Mouse (Mus musculus) lung, embryonic 14.5 days (tissue): ENCODE results near the gene Agl. TPM values are rescaled to one million over a fixed set of nuclear protein-coding genes. Genes with fewer than 3 reads are reported as not detected.
A peak's percentile ranks its signal among the peaks of the same experiment; 100 is the strongest.

Source experiments
- ATAC-seq: fragments of 200-750 bp; cut with Nextera tagmentation; 2 replicates; pipeline ENCODE4 v1.8.0; 2017; ENCODE audit warnings: mild to moderate bottlenecking, moderate TSS enrichment, moderate library complexity; ENCODE audit not compliant: insufficient read depth
- DNase-seq: peaks from one replicate; pipeline ENCODE4 v3.0.0-alpha.2; 2015
- H3K27ac ChIP-seq: fragments of 300-500 bp; sonication (generic); 2 replicates; pipeline ENCODE4 v1.5.1; 2014; ENCODE audit warnings: low read depth, mild to moderate bottlenecking, moderate library complexity
- H3K27me3 ChIP-seq: fragments of 300-500 bp; sonication (generic); 2 replicates; pipeline ENCODE4 v1.6.1; 2014; ENCODE audit warnings: low read length, control low read depth; ENCODE audit not compliant: insufficient read depth
- H3K36me3 ChIP-seq: fragments of 300-500 bp; sonication (generic); 2 replicates; pipeline ENCODE4 v1.6.1; 2014; ENCODE audit warnings: control low read depth; ENCODE audit not compliant: insufficient read depth
- H3K4me1 ChIP-seq: fragments of 300-500 bp; sonication (generic); 2 replicates; pipeline ENCODE4 v1.6.1; 2014; ENCODE audit warnings: antibody characterized with exemption, control low read depth; ENCODE audit not compliant: insufficient read depth
- H3K4me2 ChIP-seq: fragments of 300-500 bp; sonication (generic); 2 replicates; pipeline ENCODE4 v1.6.1; 2014; ENCODE audit warnings: mild to moderate bottlenecking
- H3K4me3 ChIP-seq: fragments of 300-500 bp; sonication (generic); 2 replicates; pipeline ENCODE4 v1.5.1; 2014; ENCODE audit warnings: low read depth, low read length
- H3K9ac ChIP-seq: fragments of 300-500 bp; sonication (generic); 2 replicates; pipeline ENCODE4 v1.6.1; 2014
- H3K9me3 ChIP-seq: fragments of 300-500 bp; sonication (generic); 2 replicates; pipeline ENCODE4 v1.6.1; 2016; ENCODE audit warnings: low read depth, low read length, control low read depth
- CTCF ChIP-seq: IDR thresholded peaks from 2 replicates; pipeline ENCODE4 v1.5.1; 2016; ENCODE audit warnings: antibody characterized with exemption, low read depth
- WGBS: fragments of 180-500 bp; shearing (Covaris S2); extraction: QIAGEN DNeasy Blood & Tissue Kit; methylation state at CpG from one replicate; pipeline ENCODE4 v1.1.7; 2014; 5-methylcytosine and 5-hydroxymethylcytosine counted together
- polyA plus RNA-seq: library from polyadenylated mRNA; unstranded; fragments of >200 nt; fragmentation: Nextera tagmentation; extraction: Ambion mirVana; gene quantifications from 2 replicates; pipeline ENCODE4 v1.2.1, GENCODE M21; 2014

The Agl gene
- polyA plus RNA-seq, 1 experiment from 2014 or later, result 12.1 TPM

GRCm38 (mm10) chr3:116805866-116806265, 2.1 kb downstream of the Agl start:
- Histone ChIP-seq H3K4me2 (no peak overlapping the region; the same call in 1 of the 2 replicates), H3K4me1 (peaks cover 3% of the 10 kb centered on the region; the same call in 1 of the 2 replicates), H3K27ac (no peak overlapping the region), H3K27me3 (no peaks in the 10 kb centered on the region), H3K4me3 (no peak overlapping the region), H3K9me3 (no peaks in the 10 kb centered on the region), H3K36me3 (peaks cover 7% of the 10 kb centered on the region; the same call in 1 of the 2 replicates), H3K9ac (no peak overlapping the region)
- ATAC-seq, result no peak
- no peak for TF ChIP-seq CTCF
- 86% methylated on average over 3 of the region's 3 CpGs for WGBS
- DNase-seq, result no peak

GRCm38 (mm10) chr3:116804746-116805285, 3.1 kb downstream of the Agl start:
- H3K27ac ChIP-seq, result no peak overlapping the region
- no peak overlapping the region for H3K4me2 ChIP-seq
- DNase-seq (no peak), ATAC-seq (no peak)
- WGBS, result 53% methylated on average over 6 of the region's 6 CpGs
- H3K36me3 ChIP-seq, result peaks cover 7% of the 10 kb centered on the region; the same call in 1 of the 2 replicates
- H3K4me3 ChIP-seq, result no peak overlapping the region
- no peaks in the 10 kb centered on the region for H3K9me3 ChIP-seq
- H3K9ac ChIP-seq, result no peak overlapping the region
- no peaks in the 10 kb centered on the region for H3K27me3 ChIP-seq
- peaks cover 3% of the 10 kb centered on the region; the same call in 1 of the 2 replicates for H3K4me1 ChIP-seq
- TF ChIP-seq CTCF, result no peak

- Histone ChIP-seq H3K36me3 (peaks cover 7% of the 10 kb centered on the region; the same call in 1 of the 2 replicates), H3K27me3 (no peaks in the 10 kb centered on the region), H3K4me2 (no peak overlapping the region), H3K4me3 (no peak overlapping the region), H3K4me1 (no peaks in the 10 kb centered on the region), H3K9ac (no peak overlapping the region), H3K27ac (no peak overlapping the region), H3K9me3 (no peaks in the 10 kb centered on the region)
- WGBS, result 29% methylated on average over 8 of the region's 8 CpGs
- no peak for TF ChIP-seq CTCF
- no peak for DNase-seq
- ATAC-seq, result no peak
Measured at GRCm38 (mm10) chr3:116801755-116802154, 6.2 kb downstream of the Agl start.

GRCm38 (mm10) chr3:116798821-116799510, 9.0 kb downstream of the Agl start:
- no peak overlapping the region for H3K4me3 ChIP-seq
- H3K27me3 ChIP-seq, result no peaks in the 10 kb centered on the region
- H3K36me3 ChIP-seq, result peaks cover 7% of the 10 kb centered on the region; the same call in 1 of the 2 replicates
- ATAC-seq (peak; percentile 58; the same call in 1 of the 2 replicates), DNase-seq (peak; percentile 12)
- H3K27ac ChIP-seq, result no peak overlapping the region
- H3K9ac ChIP-seq, result no peak overlapping the region
- H3K4me1 ChIP-seq, result no peaks in the 10 kb centered on the region
- no peak overlapping the region for H3K4me2 ChIP-seq
- no peaks in the 10 kb centered on the region for H3K9me3 ChIP-seq
- no peak for TF ChIP-seq CTCF
- WGBS, result 56% methylated on average over 4 of the region's 4 CpGs

- ATAC-seq (no peak), DNase-seq (no peak)
- H3K36me3 ChIP-seq, result peaks cover 40% of the 10 kb centered on the region
- H3K9me3 ChIP-seq, result no peaks in the 10 kb centered on the region
- H3K4me2 ChIP-seq, result no peak overlapping the region
- no peaks in the 10 kb centered on the region for H3K27me3 ChIP-seq
- no peak overlapping the region for H3K4me3 ChIP-seq
- H3K4me1 ChIP-seq, result no peaks in the 10 kb centered on the region
- no peak overlapping the region for H3K27ac ChIP-seq
- TF ChIP-seq CTCF, result no peak
- 80% methylated on average over 5 of the region's 5 CpGs for WGBS
- H3K9ac ChIP-seq, result no peak overlapping the region
Measured at GRCm38 (mm10) chr3:116788851-116789250, 19.1 kb downstream of the Agl start.

GRCm38 (mm10) chr3:116786543-116786942, 21.4 kb downstream of the Agl start:
- H3K36me3 ChIP-seq, result peaks cover 41% of the 10 kb centered on the region
- no peaks in the 10 kb centered on the region for H3K4me1 ChIP-seq
- WGBS, result 77% methylated on average over 9 of the region's 9 CpGs
- ATAC-seq (no peak), DNase-seq (no peak)
- no peak overlapping the region for H3K4me2 ChIP-seq
- TF ChIP-seq CTCF, result no peak
- no peaks in the 10 kb centered on the region for H3K27me3 ChIP-seq
- H3K9me3 ChIP-seq, result no peaks in the 10 kb centered on the region
- no peak overlapping the region for H3K27ac ChIP-seq
- no peak overlapping the region for H3K9ac ChIP-seq
- no peak overlapping the region for H3K4me3 ChIP-seq

- no peak overlapping the region for H3K4me3 ChIP-seq
- H3K27me3 ChIP-seq, result no peaks in the 10 kb centered on the region
- ATAC-seq (no peak), DNase-seq (no peak)
- no peak overlapping the region for H3K4me2 ChIP-seq
- no peak overlapping the region for H3K27ac ChIP-seq
- peaks cover 44% of the 10 kb centered on the region for H3K36me3 ChIP-seq
- no peaks in the 10 kb centered on the region for H3K9me3 ChIP-seq
- WGBS, result 93% methylated on average over 8 of the region's 8 CpGs
- TF ChIP-seq CTCF, result no peak
- no peaks in the 10 kb centered on the region for H3K4me1 ChIP-seq
- no peak overlapping the region for H3K9ac ChIP-seq
Measured at GRCm38 (mm10) chr3:116785820-116786219, 22.1 kb downstream of the Agl start.
